Mouse (Mus musculus): ENCODE results near the gene Bet1l.
"Not testable (repeated sequence)": the region's sequence is repeated elsewhere in the genome, so short reads cannot be mapped to it uniquely, and the experiment has no call there.

Bet1l gene

DNA sequence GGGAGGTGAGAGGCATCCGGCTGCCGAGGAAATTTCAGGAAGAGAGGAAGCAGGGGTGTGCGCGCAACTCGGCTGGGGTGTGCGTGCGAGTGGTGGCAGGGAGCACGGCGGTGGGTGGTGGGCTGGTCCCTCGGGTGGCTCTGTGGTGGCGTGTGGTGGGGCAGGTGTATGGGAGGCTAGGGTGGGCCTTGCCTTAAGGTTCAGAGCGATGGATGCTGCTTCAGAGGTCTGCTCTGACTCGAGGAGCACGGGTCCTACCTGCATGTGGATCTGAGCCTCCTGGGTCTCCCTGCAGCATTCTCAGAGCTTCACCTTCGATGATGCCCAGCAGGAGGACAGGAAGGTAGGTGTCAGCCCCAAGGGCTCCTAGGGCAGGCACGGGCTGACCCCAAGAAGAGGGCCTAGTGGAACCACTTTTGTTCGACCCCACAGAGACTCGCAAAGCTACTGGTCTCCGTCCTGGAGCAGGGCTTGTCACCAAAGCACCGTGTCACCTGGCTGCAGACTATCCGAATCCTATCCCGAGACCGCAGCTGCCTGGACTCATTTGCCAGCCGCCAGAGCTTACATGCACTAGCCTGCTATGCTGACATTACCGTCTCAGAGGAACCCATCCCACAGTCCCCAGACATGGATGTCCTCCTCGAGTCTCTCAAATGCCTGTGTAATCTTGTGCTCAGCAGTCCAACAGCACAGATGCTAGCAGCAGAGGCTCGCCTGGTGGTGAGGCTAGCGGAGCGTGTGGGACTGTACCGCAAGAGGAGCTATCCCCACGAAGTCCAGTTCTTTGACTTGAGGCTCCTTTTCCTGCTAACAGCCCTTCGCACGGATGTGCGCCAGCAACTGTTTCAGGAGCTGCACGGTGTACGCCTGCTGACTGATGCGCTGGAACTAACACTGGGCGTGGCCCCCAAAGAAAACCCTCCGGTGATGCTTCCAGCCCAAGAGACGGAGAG lies at the start of gene Bet1l:
Gene Bet1l (minus strand): TSS at position 28 of the 956 bp plus-strand sequence.
- no peak for DNase-seq (ENCODE audit: low spot score)

- DNase-seq (ENCODE audit: low spot score), result no peak
These were observed 49.8 kb upstream of the Bet1l start for GRCm38 (mm10) chr7:140907131-140907530.

GRCm38 (mm10) chr7:140905642-140906081 lies 48.3 kb upstream of the Bet1l start:
- no peak for DNase-seq (ENCODE audit: low spot score)

- peak; percentile 55 for DNase-seq (ENCODE audit: low spot score)
These were observed 45.8 kb upstream of the Bet1l start for GRCm38 (mm10) chr7:140903212-140903611.

GRCm38 (mm10) chr7:140902036-140902875 lies 44.9 kb upstream of the Bet1l start:
- DNase-seq (ENCODE audit: low spot score), result no peak

- no peak for DNase-seq (ENCODE audit: low spot score)
These were observed 42.8 kb upstream of the Bet1l start, which contains the start of gene Cox8b for GRCm38 (mm10) chr7:140900220-140900619. TSS of gene Cox8b (minus strand) at chr7:140900446.

GRCm38 (mm10) chr7:140899121-140899520 lies 41.7 kb upstream of the Bet1l start:
- no peak for DNase-seq (ENCODE audit: low spot score)

DNA sequence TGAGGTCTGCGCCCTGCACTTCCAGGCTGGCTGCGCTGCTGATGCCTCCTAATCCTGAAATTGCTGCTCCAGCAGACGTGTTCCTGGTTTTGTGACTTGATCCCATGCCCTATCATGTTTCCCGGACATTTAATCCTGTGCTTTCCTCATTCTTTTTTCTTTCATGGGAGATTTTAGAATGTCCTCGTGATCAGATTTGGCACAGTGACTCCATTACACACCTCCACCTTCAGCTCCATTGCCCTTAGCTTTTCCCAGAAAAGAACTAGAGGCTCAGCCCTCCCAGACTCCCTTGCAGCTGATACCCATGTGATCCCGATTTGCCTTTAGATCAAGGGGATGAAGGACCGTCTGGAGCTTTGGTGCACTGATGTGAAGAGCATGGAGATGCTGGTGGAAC lies 40.5 kb upstream of the Bet1l start:
- no peak for DNase-seq (ENCODE audit: low spot score)

DNA sequence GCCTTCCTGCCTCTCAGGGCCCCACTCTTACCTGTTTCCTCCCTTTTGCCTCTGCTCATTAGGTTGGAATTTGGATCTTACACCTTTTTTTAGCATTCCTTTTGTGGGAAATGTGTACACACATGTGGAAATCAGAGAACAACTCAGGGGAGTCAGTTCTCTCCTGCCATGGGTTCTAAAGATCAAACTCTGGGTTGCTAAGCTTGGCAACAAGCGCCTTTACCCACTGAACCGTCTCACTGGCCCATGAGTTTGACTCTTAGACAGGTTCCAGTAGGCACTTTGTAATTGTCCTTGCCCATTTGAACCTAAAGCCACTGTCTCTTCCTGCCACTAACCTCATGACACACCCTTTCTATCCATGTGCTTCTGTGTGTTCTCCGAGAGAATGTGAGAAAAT lies 37.2 kb upstream of the Bet1l start:
- no peak for DNase-seq (ENCODE audit: low spot score)

- DNase-seq (ENCODE audit: low spot score), result no peak
These were observed 36.7 kb upstream of the Bet1l start for GRCm38 (mm10) chr7:140894031-140894430.

DNA sequence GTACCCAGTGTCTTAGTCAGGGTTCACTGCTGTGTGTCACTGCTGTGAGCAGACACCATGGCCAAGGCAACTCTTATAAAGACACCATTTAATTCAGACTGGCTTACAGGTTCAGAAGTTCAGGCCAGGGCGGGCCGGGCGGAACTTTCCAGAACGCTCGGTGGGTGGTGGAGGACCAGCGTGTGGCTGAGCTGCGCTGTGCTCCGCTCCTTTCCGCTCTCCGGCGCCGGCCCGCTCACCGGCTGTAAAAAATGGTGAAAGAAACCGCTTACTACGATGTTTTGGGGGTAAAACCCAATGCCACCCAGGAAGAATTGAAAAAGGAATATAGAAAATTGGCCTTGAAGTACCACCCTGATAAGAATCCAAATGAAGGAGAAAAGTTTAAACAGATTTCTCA lies 33.3 kb upstream of the Bet1l start:
- not testable (repeated sequence) for DNase-seq (ENCODE audit: low spot score)

DNA sequence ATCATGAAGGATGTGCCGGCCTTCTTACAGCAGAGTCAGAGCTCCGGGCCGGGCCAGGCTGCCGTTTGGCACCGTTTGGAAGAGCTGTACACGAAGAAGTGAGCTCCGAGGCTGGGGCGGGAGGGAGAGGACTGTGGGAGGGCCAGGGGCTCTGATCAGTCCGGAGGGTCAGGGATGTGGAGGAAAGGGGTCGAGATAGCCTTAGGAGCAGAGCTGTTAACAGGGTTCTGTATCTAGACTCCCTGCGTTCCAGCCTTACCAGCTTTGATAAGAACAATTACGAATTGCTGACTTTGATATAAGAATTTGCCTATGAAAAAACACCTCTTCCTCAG lies 25.1 kb upstream of the Bet1l start:
- no peak for DNase-seq (ENCODE audit: low spot score)

DNA sequence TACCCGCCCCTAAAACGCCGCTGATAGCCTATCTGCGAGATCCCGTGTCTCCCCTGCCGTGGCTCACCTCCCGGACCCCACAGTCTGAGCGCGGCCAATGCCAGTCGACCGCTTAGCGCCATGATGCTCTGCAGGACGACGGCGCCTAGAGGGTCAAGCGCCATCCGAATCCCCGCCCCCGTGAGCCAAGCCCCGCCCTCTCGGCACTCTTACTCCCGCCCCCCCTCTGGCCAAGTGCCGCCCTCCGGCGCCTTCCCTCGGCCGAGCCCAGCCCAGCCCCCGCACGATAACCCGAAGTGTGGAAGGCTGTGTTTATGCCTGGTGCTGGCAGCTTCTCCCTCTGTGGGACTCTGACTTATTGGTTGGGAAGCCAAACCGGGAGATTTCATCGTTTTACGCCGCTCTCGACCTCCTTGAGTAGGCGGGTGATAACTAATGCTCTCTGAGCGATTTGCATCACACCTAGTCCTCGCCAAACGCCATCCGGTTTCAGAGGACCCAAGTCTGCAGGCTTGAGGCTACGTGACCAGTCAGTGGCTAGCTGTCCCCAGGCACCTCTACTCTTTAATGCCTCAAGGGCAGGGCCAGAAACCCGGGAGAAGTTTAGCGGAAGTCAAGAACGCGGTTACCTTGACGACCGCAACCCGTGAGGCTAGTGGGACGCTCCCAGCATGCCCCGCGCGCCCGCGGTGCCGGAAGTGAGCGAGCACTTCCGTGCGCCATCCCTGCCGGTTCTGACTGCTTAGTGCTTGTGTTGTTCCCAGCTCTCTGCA lies 24.5 kb upstream of the Bet1l start, which contains the start of the genes Psmd13 and Sirt3:
Gene Psmd13 (plus strand): TSS at position 273 of the 773 bp plus-strand sequence.
Gene Sirt3 (minus strand): TSS at position 614 of the 773 bp plus-strand sequence.
- peak; percentile 93 for DNase-seq (ENCODE audit: low spot score)

GRCm38 (mm10) chr7:140880865-140881515 lies 23.6 kb upstream of the Bet1l start:
- no peak for DNase-seq (ENCODE audit: low spot score)

DNA sequence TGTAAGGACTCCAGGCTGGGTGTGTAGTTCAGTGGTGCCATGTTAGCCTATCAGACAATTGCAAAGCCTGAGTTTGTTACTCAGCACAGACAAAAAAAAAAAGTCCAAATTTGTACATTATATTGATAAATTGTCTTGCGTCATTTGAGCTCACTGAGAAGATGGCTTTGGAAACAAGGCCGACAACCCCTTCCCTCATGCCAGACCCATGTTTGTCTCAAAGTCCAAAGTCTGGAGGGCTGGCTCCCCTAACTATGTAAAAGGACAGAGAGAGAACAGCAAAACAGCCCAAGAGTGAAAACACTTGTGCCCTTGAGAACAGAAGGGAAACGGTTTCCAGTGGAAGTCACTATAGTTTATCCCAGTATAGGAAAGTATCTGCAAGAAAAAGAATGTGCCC lies 23.0 kb upstream of the Bet1l start:
- DNase-seq (ENCODE audit: low spot score), result no peak

- peak; percentile 6 for DNase-seq (ENCODE audit: low spot score)
These were observed 22.0 kb upstream of the Bet1l start for GRCm38 (mm10) chr7:140879355-140879754.

GRCm38 (mm10) chr7:140877364-140877763 lies 20.0 kb upstream of the Bet1l start:
- DNase-seq (ENCODE audit: low spot score), result no peak

DNA sequence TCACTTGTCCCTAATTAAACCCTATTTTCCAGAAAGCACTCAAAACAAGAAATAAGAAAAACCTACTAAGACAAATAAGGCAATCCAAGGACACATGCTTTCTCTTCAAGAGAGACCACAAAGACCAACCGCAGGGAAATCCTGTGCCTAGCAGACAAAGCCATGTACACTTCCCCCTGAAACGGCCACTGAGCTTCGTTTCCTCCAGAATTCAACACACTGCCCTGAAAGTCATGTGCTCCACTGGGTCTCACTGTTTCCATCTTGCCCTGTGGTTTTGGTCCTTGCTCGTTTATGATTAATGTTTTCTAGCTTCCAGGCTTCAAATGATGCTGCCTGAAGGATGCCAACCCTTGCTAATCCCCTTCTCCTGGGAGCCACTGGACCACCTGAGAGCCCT lies 16.8 kb upstream of the Bet1l start:
- DNase-seq (ENCODE audit: low spot score), result no peak

GRCm38 (mm10) chr7:140864761-140865160 lies 7.4 kb upstream of the Bet1l start:
- no peak for DNase-seq (ENCODE audit: low spot score)

GRCm38 (mm10) chr7:140860728-140861127 lies 3.4 kb upstream of the Bet1l start:
- no peak for DNase-seq (ENCODE audit: low spot score)

- DNase-seq (ENCODE audit: low spot score), result no peak
These were observed 2.6 kb upstream of the Bet1l start for GRCm38 (mm10) chr7:140859997-140860396.
